Mouse (Mus musculus) heart, adult 11 months (tissue): ENCODE measurements around the gene AI837181.
A peak's percentile ranks its signal among the peaks of the same experiment; 100 is the strongest.

ENCODE experiments used
- DNase-seq: peaks from one replicate; pipeline ENCODE4 v3.0.0; 2022

AI837181 gene

GRCm38 (mm10) chr19:5447515-5448353 is 22.8 kb downstream of the AI837181 start, which contains the start of gene Fosl1:
Fosl1 (plus strand) TSS chr19:5447547.
- DNase-seq, result peak; percentile 97

GRCm38 (mm10) chr19:5448354-5449150 is 23.6 kb downstream of the AI837181 start:
- peak; percentile 94 for DNase-seq

- no peak for DNase-seq
Measured at GRCm38 (mm10) chr19:5449673-5450072, 24.7 kb downstream of the AI837181 start.

GRCm38 (mm10) chr19:5451766-5452165 is 26.8 kb downstream of the AI837181 start:
- DNase-seq, result no peak

- peak; percentile 92 for DNase-seq
Measured at GRCm38 (mm10) chr19:5455037-5455436, 30.1 kb downstream of the AI837181 start.

- peak; percentile 88 for DNase-seq
Measured at GRCm38 (mm10) chr19:5455568-5455967, 30.6 kb downstream of the AI837181 start.

GRCm38 (mm10) chr19:5456241-5456921 is 31.4 kb downstream of the AI837181 start:
- DNase-seq, result peak; percentile 98

GRCm38 (mm10) chr19:5456922-5457745 is 32.2 kb downstream of the AI837181 start:
- peak; percentile 100 for DNase-seq

- no peak for DNase-seq
Measured at GRCm38 (mm10) chr19:5457746-5458442, 33.0 kb downstream of the AI837181 start, which contains the start of gene Ccdc85b. Ccdc85b (minus strand) TSS chr19:5457894.

GRCm38 (mm10) chr19:5459019-5459418 is 34.1 kb downstream of the AI837181 start:
- peak; percentile 94 for DNase-seq

GRCm38 (mm10) chr19:5459896-5460295 is 35.0 kb downstream of the AI837181 start:
- no peak for DNase-seq

GRCm38 (mm10) chr19:5460465-5460911 is 35.5 kb downstream of the AI837181 start, which contains the start of gene Fibp:
Fibp (plus strand) TSS chr19:5460615.
- peak; percentile 98 for DNase-seq

- peak; percentile 93 for DNase-seq
Measured at GRCm38 (mm10) chr19:5461411-5461810, 36.5 kb downstream of the AI837181 start.

GRCm38 (mm10) chr19:5463212-5463611 is 38.3 kb downstream of the AI837181 start:
- peak; percentile 92 for DNase-seq

- peak; percentile 96 for DNase-seq
Measured at GRCm38 (mm10) chr19:5463791-5464562, 39.0 kb downstream of the AI837181 start.

GRCm38 (mm10) chr19:5465037-5465436 is 40.1 kb downstream of the AI837181 start:
- DNase-seq, result peak; percentile 92

- no peak for DNase-seq
Measured at GRCm38 (mm10) chr19:5466916-5467500, 42.1 kb downstream of the AI837181 start.

GRCm38 (mm10) chr19:5468374-5468773 is 43.4 kb downstream of the AI837181 start, which contains the start of gene Ctsw:
Ctsw (minus strand) TSS chr19:5468507.
- peak; percentile 91 for DNase-seq

GRCm38 (mm10) chr19:5471846-5472245 is 46.9 kb downstream of the AI837181 start:
- no peak for DNase-seq

- DNase-seq, result no peak
Measured at GRCm38 (mm10) chr19:5472857-5473256, 47.9 kb downstream of the AI837181 start.
